Mouse (Mus musculus) C2C12 (cell line): ENCODE results near the gene Syvn1.

Source experiments
- CEBPB ChIP-seq: IDR thresholded peaks from one replicate; pipeline ENCODE4 v1.6.1; 2011; ENCODE audit warnings: low read depth, mild to moderate bottlenecking, control low read depth, moderate library complexity
- CTCF ChIP-seq: IDR thresholded peaks from one replicate; pipeline ENCODE4 v1.5.1; 2011; ENCODE audit not compliant: control insufficient read depth, insufficient read depth, insufficient read length
- FOSL1 ChIP-seq: IDR thresholded peaks from one replicate; pipeline ENCODE4 v1.8.0; 2011; ENCODE audit warnings: mild to moderate bottlenecking, low read length; ENCODE audit not compliant: poor library complexity, insufficient read depth, severe bottlenecking
- MAX ChIP-seq: IDR thresholded peaks from one replicate; pipeline ENCODE4 v1.6.1; 2011; ENCODE audit warnings: mild to moderate bottlenecking, control low read depth
- MYOG ChIP-seq: IDR thresholded peaks from one replicate; pipeline ENCODE4 v1.6.1; 2011; ENCODE audit not compliant: control insufficient read depth, insufficient read length; ENCODE audit errors: extremely low read depth
- USF1 ChIP-seq: IDR thresholded peaks from one replicate; pipeline ENCODE4 v1.6.1; 2011; ENCODE audit warnings: low read depth, mild to moderate bottlenecking, control low read depth, moderate library complexity

DNA sequence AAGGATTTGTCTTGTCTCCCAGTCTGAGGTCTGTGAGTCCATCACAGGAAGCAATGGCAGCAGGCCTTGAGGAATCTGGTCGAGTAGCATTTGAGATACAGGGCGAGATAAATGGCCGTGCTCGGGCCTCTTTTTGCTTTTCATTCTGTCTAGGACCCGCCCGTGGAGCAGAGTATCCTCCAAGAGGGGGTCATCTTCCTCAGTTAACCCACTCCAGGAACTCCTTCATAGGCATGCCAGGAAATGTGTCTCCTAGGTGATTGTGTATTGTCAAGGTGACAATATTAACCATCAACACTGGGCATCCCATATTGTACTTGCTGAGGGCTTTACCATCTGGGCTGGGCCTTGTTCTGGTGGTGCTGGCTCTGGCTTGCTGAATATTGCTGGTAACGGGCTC is 47.7 kb downstream of the Syvn1 start, which contains the start of gene AC131692.1:
- TF ChIP-seq CTCF (no peak), USF1 (no peak), FOSL1 (no peak), MAX (no peak), MYOG (no peak), CEBPB (no peak)
